Mouse (Mus musculus): ENCODE measurements at regions not wholly inside any gene's neighbourhood (a gene's known extent, or its start where the extent isn't known, plus 50 kb on each side); places are given as distances from the start of the nearest gene placed in this dataset.

DNA sequence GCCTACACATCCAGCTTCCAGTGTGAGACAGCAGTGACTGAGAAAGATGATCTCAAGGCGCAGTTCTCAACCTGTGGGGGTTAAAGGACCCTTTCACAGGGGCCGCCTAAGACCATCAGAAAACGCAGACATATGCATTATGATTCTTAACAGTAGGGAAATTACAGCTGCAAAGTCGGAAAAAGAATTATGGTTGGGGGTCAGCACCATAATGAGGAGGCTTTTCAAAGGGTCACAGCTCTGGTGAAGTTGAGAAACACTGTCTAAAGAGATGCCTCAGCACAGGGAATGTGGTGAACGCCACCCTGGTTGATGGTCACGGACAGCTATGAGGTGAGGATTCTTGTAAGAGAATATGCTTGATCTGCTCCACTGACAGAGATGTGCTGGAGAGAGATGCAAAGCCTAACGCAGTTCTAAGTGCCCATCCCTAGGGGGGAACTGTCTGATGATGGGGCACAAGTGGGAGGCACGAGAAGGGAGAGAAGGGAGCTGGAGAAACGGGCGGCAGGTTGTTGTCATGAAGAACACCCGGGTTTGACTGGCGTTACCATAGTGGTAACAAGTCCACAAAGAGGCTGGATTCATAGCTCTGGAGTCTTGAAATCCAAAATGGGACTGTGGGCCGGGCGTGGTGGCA lies 172.3 kb downstream of the Ifng start:
- no peak overlapping the region for H3K9ac ChIP-seq (ENCODE audit: insufficient read depth, low read depth, low read length, poor library complexity, severe bottlenecking)

DNA sequence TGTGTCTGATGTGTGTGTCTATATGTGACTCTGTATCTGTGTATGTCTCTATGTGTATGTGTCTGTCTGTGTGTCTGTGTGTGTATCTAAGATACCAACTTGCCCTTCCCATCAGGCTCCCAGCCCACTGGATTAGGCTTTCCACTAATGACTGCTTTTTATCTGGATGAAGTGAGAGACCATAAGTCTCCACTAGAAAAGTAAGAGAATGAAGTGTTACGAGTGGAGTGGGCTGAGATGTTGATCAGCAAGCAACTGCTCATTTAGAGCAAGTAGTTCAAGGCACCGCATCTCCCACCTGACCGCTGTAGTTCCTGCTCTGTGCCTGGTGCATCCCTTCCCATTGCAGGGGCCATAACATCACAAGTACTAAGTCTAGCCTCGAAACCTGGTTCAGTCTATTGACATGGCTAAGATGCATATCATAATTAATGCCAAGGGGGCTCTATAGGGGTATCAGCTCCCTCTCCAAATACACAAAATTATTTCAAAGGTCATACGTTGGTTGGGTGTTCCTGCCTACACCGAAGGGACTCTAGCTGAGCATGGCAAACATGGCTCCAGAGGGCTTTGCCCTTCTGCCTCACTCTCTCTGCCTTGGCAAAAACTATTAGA lies 173.5 kb downstream of the Ifng start:
- TF ChIP-seq HCFC1 (IDR thresholded peaks at IDR 0.05; ENCODE audit: borderline replicate concordance, insufficient read depth, low read length), result no peak
- TF ChIP-seq ZC3H11A (IDR thresholded peaks at IDR 0.05; ENCODE audit: borderline replicate concordance, low read depth, low read length), result no peak
- no peak for TF ChIP-seq CHD2 (IDR thresholded peaks at IDR 0.05; ENCODE audit: low read depth, low read length)
- no peak for TF ChIP-seq ZNF384 (IDR thresholded peaks at IDR 0.05; ENCODE audit: low read depth, low read length)
- TF ChIP-seq MAFK (IDR thresholded peaks at IDR 0.05; ENCODE audit: insufficient read depth, low read depth, low read length), result no peak
- no peak overlapping the region for H3K4me3 ChIP-seq (ENCODE audit: insufficient read depth in 1 of 2, low read depth in 1 of 2, low read length in 2 of 2, poor library complexity in 1 of 2, severe bottlenecking in 1 of 2)
- in situ Hi-C loops (cut with MboI; ENCODE audit: low sequenced_read_pairs in 2 of 2, unreplicated experiment in 2 of 2), result no loop called here
- H3K27ac ChIP-seq (ENCODE audit: insufficient read depth, low read depth, low read length, poor library complexity, severe bottlenecking), result no peak overlapping the region
- no peaks in the 10 kb centered on the region for H3K36me3 ChIP-seq (ENCODE audit: control insufficient read depth, insufficient read depth, low read length, poor library complexity, severe bottlenecking)
- DNase-seq (ENCODE audit: low read depth, low spot score), result no peak
- no peaks in the 10 kb centered on the region for H3K9me3 ChIP-seq (ENCODE audit: control insufficient read depth, insufficient read depth, low read depth, low read length)
- H3K4me1 ChIP-seq (ENCODE audit: control insufficient read depth in 2 of 2, insufficient read depth in 2 of 2, low read length in 2 of 2, poor library complexity in 1 of 2), result no peaks in the 10 kb centered on the region
- H3K9ac ChIP-seq (ENCODE audit: insufficient read depth, low read depth, low read length, poor library complexity, severe bottlenecking), result no peak overlapping the region

More for the DNA sequence above, 172.3 kb downstream of the Ifng start:
- no peaks in the 10 kb centered on the region for H3K9me3 ChIP-seq (ENCODE audit: control insufficient read depth, insufficient read depth, low read depth, low read length)
- TF ChIP-seq ZC3H11A (IDR thresholded peaks at IDR 0.05; ENCODE audit: borderline replicate concordance, low read depth, low read length) (no peak), HCFC1 (IDR thresholded peaks at IDR 0.05; ENCODE audit: borderline replicate concordance, insufficient read depth, low read length) (no peak), MAFK (IDR thresholded peaks at IDR 0.05; ENCODE audit: insufficient read depth, low read depth, low read length) (no peak), ZNF384 (IDR thresholded peaks at IDR 0.05; ENCODE audit: low read depth, low read length) (no peak), CHD2 (IDR thresholded peaks at IDR 0.05; ENCODE audit: low read depth, low read length) (no peak)
- in situ Hi-C loops (cut with MboI; ENCODE audit: low sequenced_read_pairs in 2 of 2, unreplicated experiment in 2 of 2), result no loop called here
- no peaks in the 10 kb centered on the region for H3K4me1 ChIP-seq (ENCODE audit: control insufficient read depth in 2 of 2, insufficient read depth in 2 of 2, low read length in 2 of 2, poor library complexity in 1 of 2)
- H3K27ac ChIP-seq (ENCODE audit: insufficient read depth, low read depth, low read length, poor library complexity, severe bottlenecking), result no peak overlapping the region
- no peak for DNase-seq (ENCODE audit: low read depth, low spot score)
- no peak overlapping the region for H3K4me3 ChIP-seq (ENCODE audit: insufficient read depth in 1 of 2, low read depth in 1 of 2, low read length in 2 of 2, poor library complexity in 1 of 2, severe bottlenecking in 1 of 2)
- no peaks in the 10 kb centered on the region for H3K36me3 ChIP-seq (ENCODE audit: control insufficient read depth, insufficient read depth, low read length, poor library complexity, severe bottlenecking)

DNA sequence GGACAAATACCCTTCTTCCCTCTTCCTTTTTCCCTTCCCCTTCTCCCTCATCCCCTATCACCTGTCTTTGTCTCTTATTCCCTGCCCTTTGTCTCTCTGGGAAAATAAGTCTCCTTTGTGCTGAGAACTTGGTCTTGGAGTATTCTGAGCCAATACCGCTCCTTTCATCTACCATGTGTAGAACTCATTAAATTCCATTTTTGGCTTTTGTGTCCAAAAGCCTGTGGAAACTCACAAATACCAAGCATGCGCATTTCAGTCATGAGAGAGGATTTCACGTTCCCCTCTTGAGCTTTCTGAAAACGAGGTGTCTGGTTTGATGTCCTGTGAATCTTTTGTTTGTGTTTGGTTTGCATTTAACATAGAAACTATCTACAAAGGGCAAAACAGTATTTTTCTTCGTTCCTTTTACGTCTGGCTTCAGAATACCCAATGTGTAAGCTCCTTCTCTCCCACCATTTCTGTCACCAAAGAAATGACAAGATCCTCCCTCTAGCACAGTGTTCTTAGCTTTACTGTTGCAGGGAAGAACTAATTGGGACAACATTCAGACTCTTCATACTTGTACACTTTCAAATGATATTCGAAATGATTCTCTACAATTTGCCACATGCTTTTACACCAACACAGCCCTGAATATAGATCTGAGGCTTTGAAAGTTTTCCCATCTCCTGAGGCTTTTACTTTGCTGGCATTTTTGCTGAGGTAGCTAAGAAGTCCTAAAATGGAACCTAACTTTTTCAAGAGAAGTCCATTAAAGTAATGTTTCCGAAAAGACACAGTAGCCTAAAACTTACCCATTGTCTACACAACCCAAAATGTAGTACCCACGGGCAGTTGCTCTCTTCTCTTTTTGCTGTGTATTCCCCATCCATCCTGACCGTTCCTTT lies 174.5 kb downstream of the Ifng start:
- H3K36me3 ChIP-seq (ENCODE audit: control insufficient read depth, insufficient read depth, low read length, poor library complexity, severe bottlenecking), result no peaks in the 10 kb centered on the region
- TF ChIP-seq CHD2 (IDR thresholded peaks at IDR 0.05; ENCODE audit: low read depth, low read length), result no peak
- no peak for TF ChIP-seq ZNF384 (IDR thresholded peaks at IDR 0.05; ENCODE audit: low read depth, low read length)
- TF ChIP-seq MAFK (IDR thresholded peaks at IDR 0.05; ENCODE audit: insufficient read depth, low read depth, low read length), result no peak
- no peak for TF ChIP-seq HCFC1 (IDR thresholded peaks at IDR 0.05; ENCODE audit: borderline replicate concordance, insufficient read depth, low read length)
- no peak for TF ChIP-seq ZC3H11A (IDR thresholded peaks at IDR 0.05; ENCODE audit: borderline replicate concordance, low read depth, low read length)
- no peak overlapping the region for H3K9ac ChIP-seq (ENCODE audit: insufficient read depth, low read depth, low read length, poor library complexity, severe bottlenecking)
- H3K27ac ChIP-seq (ENCODE audit: insufficient read depth, low read depth, low read length, poor library complexity, severe bottlenecking), result no peak overlapping the region
- no peaks in the 10 kb centered on the region for H3K4me1 ChIP-seq (ENCODE audit: control insufficient read depth in 2 of 2, insufficient read depth in 2 of 2, low read length in 2 of 2, poor library complexity in 1 of 2)
- in situ Hi-C loops (cut with MboI; ENCODE audit: low sequenced_read_pairs in 2 of 2, unreplicated experiment in 2 of 2), result no loop called here
- no peaks in the 10 kb centered on the region for H3K9me3 ChIP-seq (ENCODE audit: control insufficient read depth, insufficient read depth, low read depth, low read length)
- no peak overlapping the region for H3K4me3 ChIP-seq (ENCODE audit: insufficient read depth in 1 of 2, low read depth in 1 of 2, low read length in 2 of 2, poor library complexity in 1 of 2, severe bottlenecking in 1 of 2)
- no peak for DNase-seq (ENCODE audit: low read depth, low spot score)

- TF ChIP-seq ZNF384 (IDR thresholded peaks at IDR 0.05; ENCODE audit: low read depth, low read length) (no peak), MAFK (IDR thresholded peaks at IDR 0.05; ENCODE audit: insufficient read depth, low read depth, low read length) (no peak), HCFC1 (IDR thresholded peaks at IDR 0.05; ENCODE audit: borderline replicate concordance, insufficient read depth, low read length) (no peak), ZC3H11A (IDR thresholded peaks at IDR 0.05; ENCODE audit: borderline replicate concordance, low read depth, low read length) (no peak), CHD2 (IDR thresholded peaks at IDR 0.05; ENCODE audit: low read depth, low read length) (no peak)
- Histone ChIP-seq H3K27ac (ENCODE audit: insufficient read depth, low read depth, low read length, poor library complexity, severe bottlenecking) (no peak overlapping the region), H3K9me3 (ENCODE audit: control insufficient read depth, insufficient read depth, low read depth, low read length) (no peaks in the 10 kb centered on the region), H3K36me3 (ENCODE audit: control insufficient read depth, insufficient read depth, low read length, poor library complexity, severe bottlenecking) (no peaks in the 10 kb centered on the region), H3K4me3 (ENCODE audit: insufficient read depth in 1 of 2, low read depth in 1 of 2, low read length in 2 of 2, poor library complexity in 1 of 2, severe bottlenecking in 1 of 2) (no peak overlapping the region), H3K4me1 (ENCODE audit: control insufficient read depth in 2 of 2, insufficient read depth in 2 of 2, low read length in 2 of 2, poor library complexity in 1 of 2) (no peaks in the 10 kb centered on the region), H3K9ac (ENCODE audit: insufficient read depth, low read depth, low read length, poor library complexity, severe bottlenecking) (no peak overlapping the region)
- no peak for DNase-seq (ENCODE audit: low read depth, low spot score)
- in situ Hi-C loops (cut with MboI; ENCODE audit: low sequenced_read_pairs in 2 of 2, unreplicated experiment in 2 of 2), result no loop called here
Measured at GRCm38 (mm10) chr10:118616031-118616615, 175.3 kb downstream of the Ifng start.

Data from ES-E14 (cell line).